Mouse (Mus musculus): ENCODE measurements around the gene D17H6S53E. TPM values are rescaled to one million over a fixed set of nuclear protein-coding genes. Genes with fewer than 3 reads are reported as not detected.

D17H6S53E gene
- polyA plus RNA-seq (2016; fragmentation: Nextera tagmentation; extraction: Ambion mirVana), result 8.4 and 8.5 TPM in 2 replicates

DNA sequence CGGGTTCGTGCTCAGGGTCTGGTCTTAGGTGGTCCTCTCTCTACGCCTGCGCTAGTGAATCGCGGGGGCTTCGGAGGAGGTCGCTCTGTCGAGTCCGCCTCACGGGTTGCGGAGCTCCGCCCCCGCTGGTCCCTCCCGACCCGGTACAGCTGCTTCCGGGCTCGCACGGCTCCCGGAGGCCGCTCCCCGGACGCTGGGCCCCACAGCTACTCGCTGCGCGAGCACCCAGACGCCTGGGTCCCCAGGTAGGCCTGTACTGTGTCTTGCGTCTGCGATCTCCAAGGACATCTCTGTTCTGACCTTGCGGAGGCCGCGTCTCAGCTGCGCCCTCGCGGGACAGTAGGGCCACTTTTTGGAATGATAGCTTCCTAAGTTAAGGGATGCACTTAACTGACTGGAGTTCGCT, at the start of gene D17H6S53E:
TSS of gene D17H6S53E (plus strand) at position 168 of the 406 bp plus-strand sequence.
- under 1% methylated on average over 36 of the region's 36 CpGs for WGBS
- no peaks in the 10 kb centered on the region for H3K27me3 ChIP-seq (ENCODE audit: low read depth, poor library complexity, severe bottlenecking)
- H3K4me3 ChIP-seq, result peak within 1 kb of the TSS; percentile 64
- H3K4me1 ChIP-seq, result peaks cover 44% of the 10 kb centered on the region
- peak; percentile 83 for DNase-seq (ENCODE audit: low spot score)
- peak within 1 kb of the TSS; percentile 89 for H3K27ac ChIP-seq
- no peaks in the 10 kb centered on the region for H3K9me3 ChIP-seq (replicated peaks)
- peaks cover 44% of the 10 kb centered on the region for H3K36me3 ChIP-seq

DNA sequence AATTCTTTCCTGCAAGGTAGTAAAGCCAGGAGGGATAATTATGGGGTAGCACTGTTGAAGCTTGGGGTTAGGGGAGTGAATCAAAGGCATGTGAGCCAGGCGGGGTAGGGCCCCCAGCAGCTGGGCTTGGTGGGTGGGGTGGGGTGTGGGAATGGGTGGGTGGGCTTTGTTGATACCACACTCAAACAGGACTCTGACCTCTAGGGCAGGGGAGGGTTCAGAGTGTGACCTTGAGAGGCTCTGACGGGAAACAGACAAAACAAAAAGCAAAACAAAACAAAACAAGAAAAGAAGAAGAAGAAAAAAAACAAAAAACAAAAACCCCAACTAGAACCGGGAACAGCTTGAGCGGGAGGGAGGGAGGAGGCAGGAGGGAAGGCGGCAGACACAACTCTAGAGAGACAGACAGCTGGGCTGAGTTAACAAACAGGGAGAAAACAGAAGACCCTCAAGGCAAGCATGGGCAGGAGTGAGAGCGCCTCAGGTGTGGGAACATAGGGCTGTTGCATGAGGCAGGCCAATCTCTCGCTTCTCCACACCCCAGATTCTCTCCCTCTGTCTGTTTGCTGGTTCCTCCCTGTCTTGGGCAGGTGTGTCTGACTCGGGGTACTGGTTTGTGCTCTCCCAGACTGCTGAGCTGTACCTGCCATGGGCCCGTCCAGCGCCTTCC, 49.5 kb upstream of the D17H6S53E start, which contains the start of gene Ly6g6e:
TSS of gene Ly6g6e (plus strand) at position 396 of the 670 bp plus-strand sequence.
- peaks cover 36% of the 10 kb centered on the region for H3K4me1 ChIP-seq
- no peaks in the 10 kb centered on the region for H3K9me3 ChIP-seq (replicated peaks)
- peaks cover 29% of the 10 kb centered on the region for H3K27me3 ChIP-seq (ENCODE audit: low read depth, poor library complexity, severe bottlenecking)
- no peaks in the 10 kb centered on the region for H3K36me3 ChIP-seq
- peak within 1 kb of the TSS; percentile 37 for H3K4me3 ChIP-seq
- WGBS, result 22% methylated on average over 10 of the region's 10 CpGs
- peak within 1 kb of the TSS; percentile 58 for H3K27ac ChIP-seq
- DNase-seq (ENCODE audit: low spot score), result peak; percentile 41

DNA sequence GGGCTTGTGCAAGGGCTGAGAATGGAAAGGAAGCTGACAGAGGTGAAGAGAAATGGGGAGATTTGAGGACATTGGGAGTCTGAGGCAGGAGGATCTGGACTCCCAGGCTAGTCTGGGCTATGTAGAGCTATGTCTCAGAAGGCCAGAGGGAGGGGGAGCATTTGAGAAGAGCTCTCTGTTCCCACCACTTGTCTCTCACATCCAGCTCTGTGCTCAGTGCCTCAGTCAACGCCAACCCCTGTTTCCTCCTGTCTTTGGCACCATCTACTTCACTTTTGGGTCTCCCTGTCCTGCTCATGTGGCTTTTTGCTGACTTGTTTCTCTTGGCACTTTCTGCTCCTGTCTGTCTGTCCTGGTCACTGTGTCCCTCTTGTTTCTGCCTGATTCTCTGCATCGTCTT, 48.9 kb upstream of the D17H6S53E start:
- Histone ChIP-seq H3K27ac (peak overlapping the region; percentile 58; the same call in 1 of the 2 replicates), H3K36me3 (no peaks in the 10 kb centered on the region), H3K4me3 (peak overlapping the region; percentile 37), H3K4me1 (peaks cover 36% of the 10 kb centered on the region), H3K27me3 (ENCODE audit: low read depth, poor library complexity, severe bottlenecking) (peaks cover 29% of the 10 kb centered on the region), H3K9me3 (replicated peaks) (no peaks in the 10 kb centered on the region)
- 46% methylated on average over 2 of the region's 2 CpGs for WGBS
- DNase-seq (ENCODE audit: low spot score), result no peak

DNA sequence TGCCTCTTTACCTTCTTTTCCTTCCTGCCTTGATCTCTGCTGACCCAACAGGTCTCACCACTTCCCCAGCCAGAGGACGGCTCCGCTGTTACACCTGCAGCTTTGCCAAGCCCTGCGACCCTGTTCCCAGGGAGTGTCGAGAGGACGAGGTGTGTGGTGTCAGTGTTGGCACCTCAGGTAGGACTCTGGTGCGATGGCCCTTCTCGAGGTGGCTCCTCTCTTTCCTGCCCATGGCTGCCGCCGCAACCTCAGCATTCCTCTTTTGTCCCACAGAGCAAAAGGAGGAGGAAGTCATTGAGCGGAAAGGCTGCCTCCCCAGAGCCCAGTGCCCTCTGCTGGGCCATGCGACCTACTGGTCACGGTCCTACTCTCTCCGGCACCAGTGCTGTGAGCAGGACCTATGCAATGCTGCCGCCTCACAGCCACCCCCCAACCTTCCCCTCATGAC, 48.4 kb upstream of the D17H6S53E start, which contains the start of gene Ly6g6d:
TSS of gene Ly6g6d (minus strand) at position 280 of the 448 bp plus-strand sequence.
- WGBS, result 13% methylated on average over 14 of the region's 14 CpGs
- H3K36me3 ChIP-seq, result no peaks in the 10 kb centered on the region
- peak within 1 kb of the TSS; percentile 58 for H3K27ac ChIP-seq
- H3K27me3 ChIP-seq (ENCODE audit: low read depth, poor library complexity, severe bottlenecking), result peaks cover 29% of the 10 kb centered on the region
- peaks cover 36% of the 10 kb centered on the region for H3K4me1 ChIP-seq
- H3K9me3 ChIP-seq (replicated peaks), result no peaks in the 10 kb centered on the region
- peak; percentile 53 for DNase-seq (ENCODE audit: low spot score)
- peak within 1 kb of the TSS; percentile 37 for H3K4me3 ChIP-seq

DNA sequence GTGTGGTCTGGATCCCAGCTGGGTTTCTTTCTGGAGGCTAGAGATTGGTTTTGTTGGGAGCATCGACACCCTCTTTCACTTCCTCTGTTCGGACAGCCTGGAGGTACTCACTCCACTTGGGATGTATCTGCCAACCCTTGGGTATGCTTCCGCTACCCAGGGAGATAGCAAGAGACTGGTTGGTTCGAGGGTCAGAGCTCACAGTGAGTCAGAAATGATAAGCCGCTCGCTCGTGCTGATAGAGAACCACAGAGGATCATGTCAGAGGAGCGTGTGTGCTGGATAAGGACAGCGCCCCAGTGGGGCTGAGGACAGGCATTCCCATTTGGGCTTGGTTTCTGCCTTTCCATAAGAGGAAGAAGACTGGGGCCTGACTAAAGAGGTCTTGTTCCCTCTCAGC, 46.4 kb upstream of the D17H6S53E start:
- no peak for DNase-seq (ENCODE audit: low spot score)

DNA sequence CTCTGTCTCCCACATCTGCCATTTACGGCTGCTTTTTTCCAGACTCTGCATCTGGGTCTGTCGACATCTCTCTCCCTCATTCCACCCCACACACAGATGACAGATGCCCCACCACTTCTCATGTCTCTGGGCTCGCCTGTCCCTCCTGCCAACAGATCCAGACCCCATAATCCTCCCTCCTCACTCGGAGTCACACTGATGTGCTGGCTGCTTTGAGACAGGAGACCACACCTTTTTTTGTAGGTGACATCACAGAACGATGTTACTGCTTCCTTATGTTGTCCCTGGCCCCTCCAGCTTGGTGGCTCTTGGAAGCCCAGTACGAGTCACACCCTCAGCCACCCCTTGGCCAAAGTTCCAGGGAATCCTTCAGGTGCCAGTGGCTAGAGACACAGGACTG, 45.9 kb upstream of the D17H6S53E start:
- Histone ChIP-seq H3K4me3 (no peak overlapping the region), H3K27ac (no peak overlapping the region), H3K9me3 (replicated peaks) (no peaks in the 10 kb centered on the region), H3K36me3 (no peaks in the 10 kb centered on the region), H3K4me1 (peaks cover 28% of the 10 kb centered on the region), H3K27me3 (ENCODE audit: low read depth, poor library complexity, severe bottlenecking) (peaks cover 29% of the 10 kb centered on the region)
- no peak for DNase-seq (ENCODE audit: low spot score)
- 49% methylated on average over 6 of the region's 6 CpGs for WGBS

More for the DNA sequence above, 46.4 kb upstream of the D17H6S53E start:
- Histone ChIP-seq H3K4me3 (no peak overlapping the region), H3K36me3 (no peaks in the 10 kb centered on the region), H3K9me3 (replicated peaks) (no peaks in the 10 kb centered on the region), H3K27me3 (ENCODE audit: low read depth, poor library complexity, severe bottlenecking) (peaks cover 29% of the 10 kb centered on the region), H3K4me1 (peaks cover 28% of the 10 kb centered on the region), H3K27ac (no peak overlapping the region)
- WGBS, result 76% methylated on average over 9 of the region's 9 CpGs

DNA sequence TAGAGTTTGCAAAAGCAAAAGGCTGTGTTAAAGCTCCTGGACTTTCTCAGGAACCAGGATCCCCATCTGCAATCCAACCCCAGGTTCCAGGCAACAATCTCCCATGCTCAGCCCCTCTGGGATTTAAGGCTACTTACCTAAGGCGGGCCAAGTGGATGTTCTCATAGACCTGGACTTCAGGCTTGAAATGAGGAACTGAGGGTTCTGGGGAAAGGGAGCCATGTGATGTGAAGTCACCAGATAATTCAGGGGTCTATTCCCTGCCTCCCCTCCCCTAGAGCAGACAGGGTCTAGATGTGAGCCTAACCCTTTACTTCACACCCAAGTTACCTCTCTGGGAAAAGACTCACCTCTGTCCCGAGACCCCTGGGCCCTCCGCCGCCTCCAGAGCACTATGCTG, 45.5 kb upstream of the D17H6S53E start:
- H3K27me3 ChIP-seq (ENCODE audit: low read depth, poor library complexity, severe bottlenecking), result peaks cover 29% of the 10 kb centered on the region
- peaks cover 28% of the 10 kb centered on the region for H3K4me1 ChIP-seq
- no peak for DNase-seq (ENCODE audit: low spot score)
- no peaks in the 10 kb centered on the region for H3K36me3 ChIP-seq
- no peak overlapping the region for H3K27ac ChIP-seq
- no peak overlapping the region for H3K4me3 ChIP-seq
- 86% methylated on average over 4 of the region's 4 CpGs for WGBS
- H3K9me3 ChIP-seq (replicated peaks), result no peaks in the 10 kb centered on the region

DNA sequence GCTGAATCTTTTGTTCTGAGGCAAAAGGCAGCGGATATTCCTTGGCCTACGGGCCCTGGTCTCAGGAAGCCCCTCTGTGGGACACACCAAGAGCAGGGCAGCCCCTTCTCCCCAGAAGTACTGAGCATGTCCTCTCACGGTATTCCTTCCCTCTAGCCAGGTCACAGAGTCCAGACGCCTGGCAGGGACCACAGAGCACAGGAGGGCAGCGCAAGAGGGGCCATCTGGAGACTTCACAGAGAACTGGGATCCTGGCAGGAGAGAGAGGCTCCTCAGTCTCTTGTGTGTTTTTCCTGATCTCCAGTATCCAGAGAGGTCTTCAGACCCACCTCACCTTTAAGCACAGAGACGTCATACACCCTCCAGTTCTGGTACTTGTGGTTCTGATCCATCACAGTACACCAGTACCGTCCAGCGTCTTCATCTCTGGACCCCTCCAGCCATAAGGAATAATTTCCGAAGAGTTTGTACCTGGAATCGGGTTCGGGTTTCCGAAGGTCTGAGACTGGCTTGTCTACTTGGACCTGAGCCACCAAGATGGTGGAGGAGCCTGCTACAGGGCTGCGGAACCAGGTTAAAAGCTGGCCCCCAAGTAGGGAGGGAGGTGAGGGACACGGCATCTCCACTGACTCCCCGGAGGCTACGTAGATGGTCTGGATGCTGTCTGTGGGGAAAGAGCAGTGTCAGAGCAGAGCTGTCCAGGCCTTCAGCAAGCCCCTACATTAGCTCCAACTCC, 43.2 kb upstream of the D17H6S53E start:
- Histone ChIP-seq H3K4me3 (no peak overlapping the region), H3K36me3 (no peaks in the 10 kb centered on the region), H3K27ac (no peak overlapping the region), H3K4me1 (peaks cover 7% of the 10 kb centered on the region), H3K27me3 (ENCODE audit: low read depth, poor library complexity, severe bottlenecking) (peaks cover 15% of the 10 kb centered on the region), H3K9me3 (replicated peaks) (no peaks in the 10 kb centered on the region)
- WGBS, result 84% methylated on average over 16 of the region's 16 CpGs
- DNase-seq (ENCODE audit: low spot score), result no peak

DNA sequence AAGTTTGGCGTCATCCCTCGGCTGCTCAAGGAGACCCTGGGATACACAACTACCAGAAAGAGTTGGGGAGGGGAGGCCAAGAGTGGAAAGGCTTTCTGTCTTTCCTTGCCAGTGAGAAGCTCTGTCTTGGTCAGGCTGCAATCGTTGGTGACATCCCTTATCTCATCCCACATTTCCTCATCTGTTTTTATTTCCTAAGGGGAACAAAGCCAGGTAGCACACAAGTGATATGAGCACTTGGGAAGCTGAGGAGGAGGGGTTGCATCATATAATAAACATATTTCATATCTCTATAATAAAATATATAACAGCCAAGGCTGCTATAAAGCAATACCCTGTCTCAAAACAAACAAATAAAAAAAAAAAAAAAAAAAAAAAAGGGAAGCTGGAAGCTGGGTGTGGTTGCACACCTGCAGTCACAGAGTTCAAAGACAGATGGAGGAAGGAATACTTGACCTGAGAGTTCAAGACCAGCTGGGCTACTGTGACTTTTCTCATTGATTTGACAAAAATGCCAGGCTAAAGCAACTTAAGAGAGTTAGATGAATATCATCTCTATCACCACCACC, 42.2 kb upstream of the D17H6S53E start:
- no peak for DNase-seq (ENCODE audit: low spot score)
- peaks cover 5% of the 10 kb centered on the region; the same call in 1 of the 2 replicates for H3K27me3 ChIP-seq (ENCODE audit: low read depth, poor library complexity, severe bottlenecking)
- H3K9me3 ChIP-seq (replicated peaks), result no peaks in the 10 kb centered on the region
- WGBS, result 76% methylated on average over 3 of the region's 3 CpGs
- no peak overlapping the region for H3K27ac ChIP-seq
- no peak overlapping the region for H3K4me3 ChIP-seq
- no peaks in the 10 kb centered on the region for H3K36me3 ChIP-seq
- H3K4me1 ChIP-seq, result 0 out of 2 replicates have a peak, but pooled peaks cover 3% of the 10 kb centered on the region

DNA sequence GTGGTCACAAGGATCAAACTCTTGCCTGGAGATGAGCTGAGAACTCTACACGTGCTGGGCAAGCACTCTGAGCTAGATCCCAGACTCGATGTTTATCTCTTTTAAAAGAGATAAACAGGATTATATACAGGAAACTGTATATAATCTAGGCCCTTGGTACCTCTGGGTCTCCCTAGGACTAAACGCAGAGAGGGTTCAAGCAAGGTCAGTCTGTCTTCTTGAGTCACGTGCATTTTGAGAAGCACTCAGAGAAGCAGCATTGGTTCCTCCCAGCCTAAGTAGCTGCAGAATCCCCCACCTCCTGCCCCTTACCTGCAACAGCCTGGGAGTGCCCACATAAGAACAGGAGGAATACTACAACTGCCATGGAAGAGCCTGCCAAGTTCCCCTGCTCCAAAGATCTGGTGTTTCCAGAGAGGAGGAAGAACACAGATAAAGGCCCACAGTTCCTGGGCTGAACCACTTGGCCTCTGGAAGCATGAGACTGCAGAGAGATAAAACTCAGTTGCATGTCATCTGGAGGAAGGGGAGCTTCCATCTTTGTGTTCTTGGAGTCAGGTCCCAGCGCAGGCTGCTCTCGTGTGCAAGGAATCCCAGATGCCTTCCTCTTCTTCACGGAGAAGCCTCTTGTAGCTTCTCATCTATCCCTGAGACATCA, 40.8 kb upstream of the D17H6S53E start, which contains the start of gene Ly6g6f:
TSS of gene Ly6g6f (minus strand) at position 403 of the 658 bp plus-strand sequence.
- Histone ChIP-seq H3K4me3 (no peak within 1 kb of the TSS), H3K27ac (no peak within 1 kb of the TSS), H3K9me3 (replicated peaks) (no peaks in the 10 kb centered on the region), H3K27me3 (ENCODE audit: low read depth, poor library complexity, severe bottlenecking) (no peaks in the 10 kb centered on the region), H3K36me3 (peaks cover 2% of the 10 kb centered on the region; the same call in 1 of the 2 replicates), H3K4me1 (peaks cover 8% of the 10 kb centered on the region)
- DNase-seq (ENCODE audit: low spot score), result no peak
- 84% methylated on average over 7 of the region's 7 CpGs for WGBS

DNA sequence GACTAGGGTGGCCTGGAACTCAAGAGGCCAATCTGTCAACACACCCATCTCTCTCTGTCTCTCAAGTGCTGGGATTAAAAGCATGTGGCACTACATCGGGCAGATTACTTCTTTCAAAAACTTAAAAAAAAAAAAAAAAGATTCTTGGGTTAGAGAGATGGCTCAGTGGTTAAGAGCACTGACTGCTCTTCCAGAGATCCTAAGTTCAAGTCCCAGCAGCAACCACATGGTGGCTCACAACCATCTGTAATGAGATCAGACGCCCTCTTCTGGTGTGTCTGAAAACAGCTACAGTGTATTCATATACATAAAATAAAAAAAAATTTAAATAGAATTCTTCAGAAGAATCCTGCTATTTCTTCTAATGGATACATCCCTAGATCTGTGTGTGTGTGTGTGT, 38.0 kb upstream of the D17H6S53E start:
- H3K4me3 ChIP-seq, result no peak overlapping the region
- no peaks in the 10 kb centered on the region for H3K27me3 ChIP-seq (ENCODE audit: low read depth, poor library complexity, severe bottlenecking)
- WGBS, result 56% methylated on average over 2 of the region's 2 CpGs
- H3K36me3 ChIP-seq, result peaks cover 28% of the 10 kb centered on the region
- no peak overlapping the region for H3K27ac ChIP-seq
- no peaks in the 10 kb centered on the region for H3K9me3 ChIP-seq (replicated peaks)
- H3K4me1 ChIP-seq, result peaks cover 11% of the 10 kb centered on the region
- DNase-seq (ENCODE audit: low spot score), result no peak

DNA sequence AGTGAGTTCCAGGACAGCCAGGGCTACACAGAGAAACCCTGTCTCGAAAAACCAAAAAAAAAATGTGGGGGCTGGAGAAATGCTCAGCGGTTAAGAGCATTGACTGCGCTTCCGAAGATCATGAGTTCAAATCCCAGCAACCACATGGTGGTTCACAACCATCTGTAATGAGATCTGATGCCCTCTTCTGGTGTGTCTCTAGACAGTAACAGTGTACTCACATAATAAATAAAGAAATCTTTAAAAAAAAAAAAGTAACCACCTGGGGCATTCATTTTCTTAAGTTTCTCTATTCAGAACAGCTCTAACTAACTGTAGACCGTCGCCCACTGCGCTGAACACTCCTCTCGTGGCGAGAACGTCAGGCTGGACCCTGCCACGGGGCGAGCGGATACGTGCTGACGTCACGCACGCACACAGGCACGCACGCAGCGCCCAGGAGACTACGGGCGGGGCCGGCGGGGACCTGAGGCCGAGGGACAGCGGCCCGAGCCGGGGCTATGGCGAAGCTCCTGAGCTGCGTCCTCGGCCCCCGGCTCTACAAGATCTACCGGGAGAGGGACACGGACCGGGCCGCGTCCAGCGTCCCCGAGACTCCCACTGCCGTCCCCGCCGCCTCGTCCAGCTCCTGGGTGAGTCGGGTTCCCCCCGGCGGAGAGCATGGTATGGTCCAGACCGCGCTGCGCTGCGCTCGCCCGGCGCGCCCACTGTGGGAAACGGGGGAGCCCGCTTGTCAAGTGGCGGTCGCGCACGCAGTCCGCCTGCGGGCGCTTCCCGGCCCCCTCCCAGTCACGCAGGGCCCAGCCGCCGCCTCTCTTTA, 37.1 kb upstream of the D17H6S53E start, which contains the start of gene Abhd16a:
TSS of gene Abhd16a (plus strand) at position 439 of the 820 bp plus-strand sequence.
- H3K27ac ChIP-seq, result peak within 1 kb of the TSS; percentile 98
- H3K36me3 ChIP-seq, result peaks cover 36% of the 10 kb centered on the region
- H3K4me3 ChIP-seq, result peak within 1 kb of the TSS; percentile 78
- no peaks in the 10 kb centered on the region for H3K9me3 ChIP-seq (replicated peaks)
- WGBS, result 3% methylated on average over 67 of the region's 67 CpGs
- H3K27me3 ChIP-seq (ENCODE audit: low read depth, poor library complexity, severe bottlenecking), result no peaks in the 10 kb centered on the region
- H3K4me1 ChIP-seq, result peaks cover 11% of the 10 kb centered on the region
- peak; percentile 97 for DNase-seq (ENCODE audit: low spot score)
